Mouse (Mus musculus): ENCODE results near the gene Glycam1.
"Not testable (repeated sequence)": the region's sequence is repeated elsewhere in the genome, so short reads cannot be mapped to it uniquely, and the experiment has no call there.

Gene Glycam1

DNA sequence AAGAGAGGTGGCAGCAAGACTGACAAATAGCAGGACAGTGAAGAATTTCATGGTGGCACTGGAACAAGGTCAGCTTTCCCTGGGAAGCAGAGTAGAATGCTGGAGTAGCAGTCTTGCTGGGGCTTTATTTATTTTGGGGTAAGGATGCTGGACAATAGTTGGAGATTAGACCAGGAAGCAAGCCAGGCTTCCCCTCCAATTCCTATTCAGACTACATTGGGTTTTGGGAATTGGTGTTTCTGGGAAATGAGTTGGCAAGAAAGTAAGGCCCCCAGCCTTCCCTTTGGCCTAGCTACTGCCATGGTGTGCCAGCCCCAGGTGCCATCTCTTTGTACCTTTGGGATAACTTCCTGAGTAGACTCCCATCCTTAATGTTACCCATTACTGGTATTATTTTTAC is at the start of gene Glycam1:
Glycam1 (minus strand) TSS at position 101 of the 400 bp plus-strand sequence.
- no peak for DNase-seq

DNA sequence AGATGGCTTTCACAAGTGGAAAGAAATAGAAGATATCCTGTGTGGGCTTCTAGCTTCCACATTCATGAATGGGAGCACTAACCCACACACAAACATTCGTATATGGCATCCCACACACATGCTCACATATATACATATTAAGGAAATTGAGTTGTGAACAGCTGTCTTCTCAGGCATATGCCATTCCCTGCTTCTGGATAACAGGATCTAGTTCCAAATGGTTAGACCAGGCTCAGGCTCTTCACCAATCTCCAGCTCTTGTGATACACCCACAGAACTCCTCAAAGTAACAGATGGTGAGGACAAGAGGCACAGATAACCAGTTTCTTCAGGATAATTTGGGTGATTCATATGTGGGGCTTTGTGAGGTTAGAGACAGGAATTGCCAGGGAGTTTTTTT is 39.6 kb upstream of the Glycam1 start:
- no peak for DNase-seq

DNA sequence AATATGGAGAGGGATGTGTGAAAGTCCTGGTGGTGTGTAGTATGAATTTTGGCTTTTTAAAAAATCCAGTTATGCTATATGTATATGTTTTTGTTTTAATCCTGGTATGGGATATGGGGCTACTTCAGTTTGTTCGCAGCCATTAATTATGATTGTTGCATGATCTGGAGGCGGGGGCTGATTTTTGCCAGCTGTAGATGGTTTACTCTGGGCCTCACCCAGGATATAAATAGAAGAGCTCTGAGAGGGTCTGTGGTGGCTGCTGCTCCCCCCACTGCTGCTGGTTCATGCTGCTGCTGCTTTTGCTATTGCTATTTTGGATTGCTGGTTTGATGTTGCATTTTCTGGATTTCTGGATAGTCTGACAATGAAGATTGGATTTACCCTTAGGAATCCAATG is 25.9 kb upstream of the Glycam1 start:
- DNase-seq: no peak

- not testable (repeated sequence) for DNase-seq
Measured at GRCm38 (mm10) chr15:103587752-103588151, 22.9 kb upstream of the Glycam1 start.

- DNase-seq: no peak
Measured at GRCm38 (mm10) chr15:103585876-103586275, 21.0 kb upstream of the Glycam1 start.

DNA sequence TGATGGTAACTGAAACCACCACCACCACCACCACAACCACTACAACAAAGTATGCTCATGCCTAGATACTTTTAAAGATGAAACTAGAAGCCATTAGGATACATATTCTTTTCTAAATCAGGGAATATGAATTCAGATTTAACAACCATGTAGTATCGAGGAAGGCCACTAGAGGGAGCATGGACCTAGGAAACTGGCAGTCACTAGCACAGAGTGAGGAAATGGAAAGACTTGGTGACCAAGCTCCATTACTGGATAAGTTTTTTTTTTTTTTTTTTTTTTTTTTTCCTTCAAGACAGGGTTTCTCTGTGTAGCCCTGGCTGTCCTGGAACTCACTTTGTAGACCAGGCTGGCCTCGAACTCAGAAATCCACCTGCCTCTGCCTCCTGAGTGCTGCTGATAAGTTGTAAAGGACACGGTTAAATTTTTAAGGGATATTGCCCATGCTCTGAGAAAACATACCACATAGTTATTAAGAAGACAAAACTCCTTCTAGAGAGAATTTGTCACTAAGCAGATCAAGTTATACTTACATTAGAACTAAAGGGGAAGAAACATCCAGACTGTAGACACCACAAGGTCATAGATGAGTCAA is 12.7 kb downstream of the Glycam1 start:
- peak; percentile 43 for DNase-seq

DNA sequence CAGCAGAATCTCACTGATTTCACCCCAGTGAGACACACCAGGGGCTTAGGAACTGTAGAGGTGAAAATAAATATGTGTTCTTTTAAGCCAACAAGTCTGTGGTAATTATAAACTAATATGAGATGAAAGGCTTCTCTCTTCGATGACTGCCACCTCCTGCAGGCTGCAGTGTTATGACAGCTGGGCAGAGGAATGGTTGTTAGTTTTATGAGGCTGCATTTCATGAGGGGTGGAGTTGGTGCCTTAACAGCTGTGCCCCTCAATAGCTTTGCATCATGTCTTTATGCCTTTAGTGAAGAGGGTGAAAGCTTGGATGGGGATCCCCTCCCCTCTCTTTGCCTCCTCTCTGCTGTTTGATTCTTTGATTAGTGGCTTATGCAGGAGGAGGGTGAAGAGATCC is 13.8 kb downstream of the Glycam1 start:
- DNase-seq: no peak

GRCm38 (mm10) chr15:103549475-103549874 is 15.4 kb downstream of the Glycam1 start:
- DNase-seq: no peak

GRCm38 (mm10) chr15:103547983-103548382 is 16.9 kb downstream of the Glycam1 start:
- DNase-seq: no peak

- no peak for DNase-seq
Measured at GRCm38 (mm10) chr15:103542526-103542925, 22.4 kb downstream of the Glycam1 start.

GRCm38 (mm10) chr15:103540646-103541045 is 24.2 kb downstream of the Glycam1 start:
- DNase-seq: no peak

GRCm38 (mm10) chr15:103539259-103539658 is 25.6 kb downstream of the Glycam1 start:
- DNase-seq: no peak

- peak; percentile 85 for DNase-seq
Measured at GRCm38 (mm10) chr15:103537822-103538213, 27.1 kb downstream of the Glycam1 start, which contains the start of gene Ppp1r1a. Gene Ppp1r1a (minus strand): TSS chr15:103538003.

- DNase-seq: peak; percentile 57
Measured at GRCm38 (mm10) chr15:103537011-103537821, 27.7 kb downstream of the Glycam1 start.

DNA sequence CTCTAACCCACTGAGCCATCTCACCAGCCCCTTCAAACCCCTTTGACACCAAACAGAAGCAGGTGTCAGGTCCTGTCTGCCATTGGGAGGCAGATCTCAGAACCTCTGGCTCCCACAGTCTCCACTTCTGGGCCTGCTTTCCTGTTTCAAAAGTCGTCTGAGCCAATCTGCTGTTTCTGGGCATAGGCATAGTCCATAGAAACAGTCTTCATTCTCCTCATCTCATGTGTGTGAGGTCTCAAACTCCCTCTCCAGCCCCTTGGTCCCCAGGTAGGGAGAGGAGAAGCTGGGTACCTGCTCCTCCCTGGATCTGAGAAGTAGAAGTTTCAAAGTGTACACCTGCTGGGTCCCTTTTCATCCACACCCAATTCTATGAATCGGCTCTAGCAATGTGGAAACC is 28.4 kb downstream of the Glycam1 start:
- DNase-seq: no peak

- no peak for DNase-seq
Measured at GRCm38 (mm10) chr15:103535786-103536185, 29.1 kb downstream of the Glycam1 start.

DNA sequence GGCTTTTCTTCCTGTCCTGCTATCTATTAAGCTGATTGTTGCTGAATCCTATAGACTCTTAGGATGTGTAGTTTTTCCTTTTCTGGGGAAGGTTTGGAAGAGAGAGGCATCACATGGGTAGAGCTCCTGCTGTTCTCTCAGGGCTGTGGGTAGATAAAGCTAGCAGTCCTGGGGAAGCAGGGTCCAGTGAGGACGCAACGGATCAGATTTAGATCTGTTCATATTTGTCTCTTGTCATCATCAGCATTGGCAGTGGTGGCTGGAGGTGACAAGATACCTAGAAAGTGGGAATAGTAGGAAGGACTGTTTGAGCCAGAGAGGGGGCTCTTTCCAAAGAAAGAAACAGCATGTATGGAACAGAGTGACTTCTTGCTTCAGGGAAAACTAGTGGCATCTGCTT is 29.9 kb downstream of the Glycam1 start:
- DNase-seq: no peak

GRCm38 (mm10) chr15:103534054-103534620 is 30.7 kb downstream of the Glycam1 start:
- DNase-seq: no peak

DNA sequence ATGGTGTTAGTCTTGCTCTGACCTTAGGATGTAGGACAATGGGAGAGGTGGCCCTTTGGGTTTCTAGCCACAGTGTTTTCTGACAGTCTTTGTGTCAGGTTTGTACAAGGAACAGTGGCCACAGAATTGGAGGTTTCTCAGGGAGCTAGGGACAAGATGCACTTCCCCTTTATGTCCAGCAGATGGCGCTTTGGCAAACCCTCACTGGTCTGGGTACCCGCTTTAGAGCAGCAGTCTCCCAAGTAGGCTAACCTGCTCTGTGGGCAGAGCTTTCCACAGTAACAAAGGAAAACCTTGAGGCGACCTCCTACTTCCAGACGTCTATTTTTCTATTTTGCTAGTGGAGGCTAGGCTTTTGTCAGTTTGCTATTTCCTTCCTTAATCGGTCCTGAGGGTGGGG is 34.5 kb downstream of the Glycam1 start:
- no peak for DNase-seq

GRCm38 (mm10) chr15:103523156-103523555 is 41.7 kb downstream of the Glycam1 start:
- no peak for DNase-seq

GRCm38 (mm10) chr15:103522458-103523099 is 42.3 kb downstream of the Glycam1 start:
- DNase-seq: no peak

GRCm38 (mm10) chr15:103519386-103520378 is 45.2 kb downstream of the Glycam1 start:
- DNase-seq: no peak
